Mouse (Mus musculus): ENCODE data around the gene Pex11g. TPM values are rescaled to one million over a fixed set of nuclear protein-coding genes. Genes with fewer than 3 reads are reported as not detected.

The Pex11g gene
- polyA plus RNA-seq, 1 experiment from 2014 or later, result 3.4 TPM

DNA sequence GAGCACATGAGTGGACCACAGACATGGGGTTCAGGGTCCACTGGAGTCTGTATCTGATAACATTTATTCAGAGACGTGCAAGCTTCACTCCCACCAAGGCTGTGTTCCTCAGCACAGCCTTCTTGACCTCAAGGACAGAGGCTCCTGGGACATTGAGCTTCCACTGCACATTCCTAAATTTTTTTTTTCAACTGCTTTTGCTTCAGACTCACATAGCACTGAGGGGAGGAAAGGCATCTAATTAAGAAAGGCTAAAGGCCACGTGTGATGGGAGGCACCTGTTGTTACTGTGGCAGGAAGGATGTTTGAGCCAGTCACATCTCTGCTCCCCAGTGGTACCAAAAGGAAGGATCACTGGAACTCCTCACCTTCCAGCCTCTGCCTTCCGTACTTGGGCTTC lies 36.4 kb downstream of the Pex11g start:
- Histone ChIP-seq H3K27ac (replicated peaks; ENCODE audit: low read depth, low read length) (no peak overlapping the region), H3K9ac (ENCODE audit: low read depth, low read length) (no peak overlapping the region), H3K4me1 (ENCODE audit: control insufficient read depth, insufficient read depth, low read length) (no peaks in the 10 kb centered on the region), H3K4me2 (ENCODE audit: low read depth, low read length) (no peak overlapping the region), H3K36me3 (ENCODE audit: control insufficient read depth, insufficient read depth, low read length) (peaks cover 66% of the 10 kb centered on the region), H3K4me3 (ENCODE audit: low read depth, low read length) (no peak overlapping the region), H3K9me3 (ENCODE audit: control insufficient read depth, low read length) (no peaks in the 10 kb centered on the region), H3K27me3 (replicated peaks; ENCODE audit: control insufficient read depth, insufficient read depth, low read length) (no peaks in the 10 kb centered on the region)
- DNase-seq (ENCODE audit: low spot score) (no peak), ATAC-seq (ENCODE audit: low read depth) (no peak)
- WGBS, result 75% methylated on average over 3 of the region's 3 CpGs

DNA sequence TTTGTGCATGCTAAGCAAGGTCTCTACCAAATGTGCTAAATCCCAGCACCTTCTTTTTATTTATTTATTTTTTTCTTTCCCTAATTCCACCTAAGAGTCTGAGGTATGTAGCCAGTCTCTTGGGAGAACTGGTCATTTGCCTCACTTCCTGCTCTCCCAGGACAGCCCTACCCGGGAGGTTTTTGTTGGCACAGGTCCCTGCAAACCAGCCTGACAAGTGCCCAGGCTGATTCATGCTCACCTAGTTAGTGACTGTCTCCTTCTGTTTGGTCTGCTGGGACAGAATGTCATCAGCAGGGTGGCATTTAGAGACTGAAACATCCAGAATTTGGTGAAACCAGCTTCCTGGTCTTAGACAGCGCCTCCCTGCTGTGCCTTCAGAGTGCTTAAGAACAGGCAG lies 37.5 kb downstream of the Pex11g start:
- no peak overlapping the region for H3K27ac ChIP-seq (replicated peaks; ENCODE audit: low read depth, low read length)
- H3K36me3 ChIP-seq (ENCODE audit: control insufficient read depth, insufficient read depth, low read length), result peaks cover 55% of the 10 kb centered on the region
- H3K4me3 ChIP-seq (ENCODE audit: low read depth, low read length), result no peak overlapping the region
- no peaks in the 10 kb centered on the region for H3K4me1 ChIP-seq (ENCODE audit: control insufficient read depth, insufficient read depth, low read length)
- no peaks in the 10 kb centered on the region for H3K27me3 ChIP-seq (replicated peaks; ENCODE audit: control insufficient read depth, insufficient read depth, low read length)
- H3K9ac ChIP-seq (ENCODE audit: low read depth, low read length), result no peak overlapping the region
- H3K9me3 ChIP-seq (ENCODE audit: control insufficient read depth, low read length), result no peaks in the 10 kb centered on the region
- H3K4me2 ChIP-seq (ENCODE audit: low read depth, low read length), result no peak overlapping the region
- 65% methylated on average over 2 of the region's 2 CpGs for WGBS
- DNase-seq (ENCODE audit: low spot score), result peak; percentile 49
- ATAC-seq (ENCODE audit: low read depth), result no peak

DNA sequence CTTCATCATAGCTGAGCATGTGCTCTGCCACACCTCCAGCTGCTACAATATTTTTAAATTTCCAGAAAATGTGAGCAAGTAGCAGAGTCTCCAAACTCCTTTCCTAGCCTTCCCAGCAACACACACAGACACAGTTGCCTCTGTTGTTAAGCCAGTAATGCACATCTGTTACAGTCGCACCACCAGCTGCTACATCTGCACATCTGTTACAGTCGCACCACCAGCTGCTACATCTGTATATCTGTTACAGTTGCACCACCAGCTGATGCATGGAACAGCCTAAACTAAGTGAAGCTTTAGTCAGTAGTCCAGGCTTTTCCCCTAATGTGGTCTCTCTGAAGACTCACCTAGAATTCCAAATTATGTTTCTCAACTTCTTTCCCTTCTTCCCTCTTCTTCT lies 39.1 kb downstream of the Pex11g start:
- DNase-seq (ENCODE audit: low spot score), result peak; percentile 29

DNA sequence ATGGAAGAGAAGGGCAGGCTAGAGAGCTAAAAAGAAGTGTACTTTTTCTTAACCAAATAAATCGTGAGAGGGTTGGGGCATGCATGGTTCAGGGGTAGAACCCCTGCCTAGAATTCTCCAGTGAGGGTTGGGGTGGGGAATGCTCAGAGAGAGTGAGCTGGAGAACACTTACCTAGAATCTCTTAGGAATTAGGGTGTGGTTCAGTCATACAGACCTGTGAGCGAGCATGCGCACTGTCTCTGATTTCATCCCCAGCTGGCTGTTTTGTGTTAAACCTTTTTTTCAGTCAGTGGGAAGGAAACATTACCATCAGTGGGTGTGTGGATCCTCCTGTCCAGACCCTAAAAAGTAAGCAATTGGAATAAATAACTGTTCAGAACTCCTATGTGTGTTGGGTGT lies 41.3 kb downstream of the Pex11g start:
- Histone ChIP-seq H3K4me3 (ENCODE audit: low read depth, low read length) (no peak overlapping the region), H3K4me2 (ENCODE audit: low read depth, low read length) (no peak overlapping the region), H3K27ac (replicated peaks; ENCODE audit: low read depth, low read length) (no peak overlapping the region), H3K36me3 (ENCODE audit: control insufficient read depth, insufficient read depth, low read length) (peaks cover 19% of the 10 kb centered on the region; the same call in 1 of the 2 replicates), H3K4me1 (ENCODE audit: control insufficient read depth, insufficient read depth, low read length) (no peaks in the 10 kb centered on the region), H3K9me3 (ENCODE audit: control insufficient read depth, low read length) (no peaks in the 10 kb centered on the region), H3K27me3 (replicated peaks; ENCODE audit: control insufficient read depth, insufficient read depth, low read length) (no peaks in the 10 kb centered on the region), H3K9ac (ENCODE audit: low read depth, low read length) (no peak overlapping the region)
- ATAC-seq (ENCODE audit: low read depth), result no peak
- WGBS, result 70% methylated on average over 3 of the region's 3 CpGs
- DNase-seq (ENCODE audit: low spot score), result no peak

More for the DNA sequence above, 39.1 kb downstream of the Pex11g start:
- ATAC-seq (ENCODE audit: low read depth), result no peak; the same call in 1 of the 2 replicates
- no peak overlapping the region for H3K27ac ChIP-seq (replicated peaks; ENCODE audit: low read depth, low read length)
- no peaks in the 10 kb centered on the region for H3K9me3 ChIP-seq (ENCODE audit: control insufficient read depth, low read length)
- H3K4me1 ChIP-seq (ENCODE audit: control insufficient read depth, insufficient read depth, low read length), result no peaks in the 10 kb centered on the region
- no peak overlapping the region for H3K9ac ChIP-seq (ENCODE audit: low read depth, low read length)
- H3K4me2 ChIP-seq (ENCODE audit: low read depth, low read length), result no peak overlapping the region
- no peak overlapping the region for H3K4me3 ChIP-seq (ENCODE audit: low read depth, low read length)
- no peaks in the 10 kb centered on the region for H3K27me3 ChIP-seq (replicated peaks; ENCODE audit: control insufficient read depth, insufficient read depth, low read length)
- 63% methylated on average over 2 of the region's 2 CpGs for WGBS
- H3K36me3 ChIP-seq (ENCODE audit: control insufficient read depth, insufficient read depth, low read length), result peaks cover 41% of the 10 kb centered on the region

DNA sequence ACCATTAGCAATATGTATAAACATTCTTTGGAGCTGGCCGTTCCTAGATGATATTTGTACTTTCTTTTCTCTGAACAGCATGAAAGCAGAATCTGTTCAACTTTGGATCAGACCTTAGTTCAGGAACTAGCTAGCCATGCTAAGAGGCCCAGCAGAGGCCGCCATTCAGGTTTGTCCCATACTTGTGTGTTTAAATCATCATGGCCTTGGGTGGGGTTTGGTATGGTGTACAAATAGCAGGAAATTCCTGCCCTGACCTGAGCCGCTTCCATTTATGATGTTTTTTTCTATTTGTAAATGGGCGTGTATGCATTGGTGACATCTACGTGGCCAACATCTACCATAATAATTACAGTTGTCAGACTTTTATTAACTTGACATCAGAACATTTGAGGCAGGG lies 42.3 kb downstream of the Pex11g start:
- Histone ChIP-seq H3K4me2 (ENCODE audit: low read depth, low read length) (no peak overlapping the region), H3K4me3 (ENCODE audit: low read depth, low read length) (no peak overlapping the region), H3K9ac (ENCODE audit: low read depth, low read length) (no peak overlapping the region), H3K27me3 (replicated peaks; ENCODE audit: control insufficient read depth, insufficient read depth, low read length) (no peaks in the 10 kb centered on the region), H3K36me3 (ENCODE audit: control insufficient read depth, insufficient read depth, low read length) (peaks cover 12% of the 10 kb centered on the region; the same call in 1 of the 2 replicates), H3K9me3 (ENCODE audit: control insufficient read depth, low read length) (no peaks in the 10 kb centered on the region), H3K27ac (replicated peaks; ENCODE audit: low read depth, low read length) (no peak overlapping the region), H3K4me1 (ENCODE audit: control insufficient read depth, insufficient read depth, low read length) (no peaks in the 10 kb centered on the region)
- ATAC-seq (ENCODE audit: low read depth), result no peak
- 87% methylated on average over 5 of the region's 5 CpGs for WGBS
- DNase-seq (ENCODE audit: low spot score), result no peak

DNA sequence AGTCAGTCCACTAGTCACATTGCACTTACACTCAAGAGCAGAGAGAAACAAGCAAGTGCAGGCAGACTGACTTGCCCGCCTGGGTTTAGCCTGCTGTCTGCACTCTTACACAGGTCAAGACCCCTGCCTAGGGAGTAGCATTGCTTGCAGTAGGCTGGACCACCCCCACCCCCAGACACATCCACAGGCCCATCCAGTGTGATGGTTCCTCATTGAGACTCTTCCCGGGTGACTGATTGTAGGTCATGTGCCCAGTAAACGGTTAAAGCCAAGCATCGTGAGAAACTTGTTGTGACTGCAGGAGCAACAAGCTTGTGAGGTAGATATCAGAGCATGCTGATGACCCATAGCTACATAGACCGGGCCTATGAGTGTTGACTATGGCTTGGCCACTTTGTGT lies 46.0 kb downstream of the Pex11g start:
- Histone ChIP-seq H3K9ac (ENCODE audit: low read depth, low read length) (no peak overlapping the region), H3K4me3 (ENCODE audit: low read depth, low read length) (no peak overlapping the region), H3K9me3 (ENCODE audit: control insufficient read depth, low read length) (no peaks in the 10 kb centered on the region), H3K4me1 (ENCODE audit: control insufficient read depth, insufficient read depth, low read length) (peaks cover 6% of the 10 kb centered on the region), H3K27ac (replicated peaks; ENCODE audit: low read depth, low read length) (no peak overlapping the region), H3K36me3 (ENCODE audit: control insufficient read depth, insufficient read depth, low read length) (no peaks in the 10 kb centered on the region), H3K4me2 (ENCODE audit: low read depth, low read length) (no peak overlapping the region), H3K27me3 (replicated peaks; ENCODE audit: control insufficient read depth, insufficient read depth, low read length) (no peaks in the 10 kb centered on the region)
- ATAC-seq (ENCODE audit: low read depth) (no peak), DNase-seq (ENCODE audit: low spot score) (no peak)
- WGBS, result 93% methylated on average over 5 of the region's 5 CpGs

DNA sequence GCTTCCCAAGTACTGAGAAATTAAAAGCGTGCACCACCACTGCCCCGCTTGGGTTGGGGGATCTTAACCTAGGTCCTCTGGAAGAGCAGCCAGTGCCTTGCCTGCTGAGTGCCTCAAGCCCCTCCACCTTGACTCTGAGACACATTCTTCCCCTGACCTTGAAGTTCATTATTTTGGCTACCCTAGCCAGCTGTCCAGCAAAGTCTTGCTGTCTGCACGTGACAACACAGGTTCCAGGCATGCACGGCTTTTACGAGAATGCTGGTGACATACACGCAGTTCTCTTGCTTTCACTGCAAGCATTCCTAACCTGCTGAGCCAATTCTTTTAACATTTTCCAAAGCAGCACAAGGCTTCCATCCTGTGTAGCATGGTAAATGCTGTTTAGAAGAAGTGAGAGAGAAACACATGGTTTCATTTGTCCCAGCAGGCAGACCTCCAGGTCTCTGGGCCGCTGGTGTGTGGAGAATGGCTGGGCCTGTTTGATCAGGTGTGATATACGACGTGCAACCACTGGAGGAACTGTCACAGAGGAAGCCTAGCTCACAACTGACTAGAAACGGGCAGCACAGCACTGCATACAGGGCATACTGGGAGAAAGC lies 47.3 kb downstream of the Pex11g start:
- no peak overlapping the region; the same call in 1 of the 2 replicates for H3K27ac ChIP-seq (replicated peaks; ENCODE audit: low read depth, low read length)
- no peak overlapping the region for H3K4me2 ChIP-seq (ENCODE audit: low read depth, low read length)
- ATAC-seq (ENCODE audit: low read depth) (no peak), DNase-seq (ENCODE audit: low spot score) (no peak)
- H3K9ac ChIP-seq (ENCODE audit: low read depth, low read length), result no peak overlapping the region
- no peak overlapping the region for H3K4me3 ChIP-seq (ENCODE audit: low read depth, low read length)
- 61% methylated on average over 10 of the region's 10 CpGs for WGBS
- H3K36me3 ChIP-seq (ENCODE audit: control insufficient read depth, insufficient read depth, low read length), result no peaks in the 10 kb centered on the region
- H3K4me1 ChIP-seq (ENCODE audit: control insufficient read depth, insufficient read depth, low read length), result peaks cover 6% of the 10 kb centered on the region
- H3K27me3 ChIP-seq (replicated peaks; ENCODE audit: control insufficient read depth, insufficient read depth, low read length), result no peaks in the 10 kb centered on the region
- no peaks in the 10 kb centered on the region for H3K9me3 ChIP-seq (ENCODE audit: control insufficient read depth, low read length)

DNA sequence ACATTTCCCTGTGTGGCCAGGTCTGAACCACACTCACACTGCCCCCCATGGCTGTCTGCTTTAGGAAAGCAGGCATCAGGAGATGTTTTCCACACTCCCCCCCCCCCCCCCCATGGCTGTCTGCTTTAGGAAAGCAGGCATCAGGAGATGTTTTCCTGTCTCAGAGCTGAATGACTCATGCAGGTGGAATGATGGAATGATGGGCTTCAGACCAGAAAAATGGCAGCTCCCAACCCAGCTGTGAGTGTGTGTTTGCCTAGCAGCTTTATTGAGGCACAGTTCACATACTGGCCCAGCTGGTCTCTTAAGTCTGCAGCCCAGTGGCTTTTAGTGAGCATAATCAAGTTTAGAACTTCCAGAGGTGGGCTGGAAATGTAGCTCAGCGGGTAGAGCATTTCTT lies 49.4 kb downstream of the Pex11g start:
- H3K27me3 ChIP-seq (replicated peaks; ENCODE audit: control insufficient read depth, insufficient read depth, low read length), result no peaks in the 10 kb centered on the region
- no peaks in the 10 kb centered on the region for H3K36me3 ChIP-seq (ENCODE audit: control insufficient read depth, insufficient read depth, low read length)
- H3K9me3 ChIP-seq (ENCODE audit: control insufficient read depth, low read length), result no peaks in the 10 kb centered on the region
- peak; percentile 75 for DNase-seq (ENCODE audit: low spot score)
- H3K4me1 ChIP-seq (ENCODE audit: control insufficient read depth, insufficient read depth, low read length), result peaks cover 6% of the 10 kb centered on the region
- peak; percentile 51; the same call in 1 of the 2 replicates for ATAC-seq (ENCODE audit: low read depth)
- no peak overlapping the region for H3K4me2 ChIP-seq (ENCODE audit: low read depth, low read length)
- H3K27ac ChIP-seq (replicated peaks; ENCODE audit: low read depth, low read length), result no peak overlapping the region
- no peak overlapping the region for H3K9ac ChIP-seq (ENCODE audit: low read depth, low read length)
- 71% methylated on average over 1 of the region's 1 CpGs for WGBS
- H3K4me3 ChIP-seq (ENCODE audit: low read depth, low read length), result no peak overlapping the region

DNA sequence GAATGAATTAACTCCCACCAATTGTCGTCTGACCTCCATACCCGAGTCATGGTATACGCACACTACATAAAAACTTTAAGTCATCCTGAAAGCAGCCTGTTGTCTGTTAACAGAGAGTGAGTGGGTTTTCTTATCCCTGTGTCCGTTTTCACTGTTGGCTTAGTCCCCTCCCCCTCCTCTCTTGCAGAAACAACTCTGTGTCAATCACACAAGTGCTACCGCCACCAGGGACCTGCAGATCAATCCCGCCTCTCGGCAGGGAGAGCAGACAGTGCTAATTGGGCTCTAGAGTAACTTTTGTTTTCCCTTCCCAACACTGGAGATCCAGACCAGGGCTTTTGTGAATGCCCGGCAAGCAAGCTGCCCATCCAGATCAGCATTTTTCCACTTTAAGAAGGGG lies 50.0 kb downstream of the Pex11g start:
- 13% methylated on average over 8 of the region's 8 CpGs for WGBS
- Histone ChIP-seq H3K9ac (ENCODE audit: low read depth, low read length) (no peak overlapping the region), H3K4me2 (ENCODE audit: low read depth, low read length) (no peak overlapping the region), H3K27ac (replicated peaks; ENCODE audit: low read depth, low read length) (no peak overlapping the region), H3K27me3 (replicated peaks; ENCODE audit: control insufficient read depth, insufficient read depth, low read length) (no peaks in the 10 kb centered on the region), H3K36me3 (ENCODE audit: control insufficient read depth, insufficient read depth, low read length) (no peaks in the 10 kb centered on the region), H3K4me3 (ENCODE audit: low read depth, low read length) (no peak overlapping the region), H3K4me1 (ENCODE audit: control insufficient read depth, insufficient read depth, low read length) (peaks cover 6% of the 10 kb centered on the region), H3K9me3 (ENCODE audit: control insufficient read depth, low read length) (no peaks in the 10 kb centered on the region)
- ATAC-seq (ENCODE audit: low read depth) (peak; percentile 53; the same call in 1 of the 2 replicates), DNase-seq (ENCODE audit: low spot score) (peak; percentile 62)
